Mouse (Mus musculus): Measurements from ENCODE around the gene Selenon. TPM values are rescaled to one million over a fixed set of nuclear protein-coding genes. Genes with fewer than 3 reads are reported as not detected.

The Selenon gene
- polyA plus RNA-seq, 1 experiment from 2014 or later, result 7.5 TPM

DNA sequence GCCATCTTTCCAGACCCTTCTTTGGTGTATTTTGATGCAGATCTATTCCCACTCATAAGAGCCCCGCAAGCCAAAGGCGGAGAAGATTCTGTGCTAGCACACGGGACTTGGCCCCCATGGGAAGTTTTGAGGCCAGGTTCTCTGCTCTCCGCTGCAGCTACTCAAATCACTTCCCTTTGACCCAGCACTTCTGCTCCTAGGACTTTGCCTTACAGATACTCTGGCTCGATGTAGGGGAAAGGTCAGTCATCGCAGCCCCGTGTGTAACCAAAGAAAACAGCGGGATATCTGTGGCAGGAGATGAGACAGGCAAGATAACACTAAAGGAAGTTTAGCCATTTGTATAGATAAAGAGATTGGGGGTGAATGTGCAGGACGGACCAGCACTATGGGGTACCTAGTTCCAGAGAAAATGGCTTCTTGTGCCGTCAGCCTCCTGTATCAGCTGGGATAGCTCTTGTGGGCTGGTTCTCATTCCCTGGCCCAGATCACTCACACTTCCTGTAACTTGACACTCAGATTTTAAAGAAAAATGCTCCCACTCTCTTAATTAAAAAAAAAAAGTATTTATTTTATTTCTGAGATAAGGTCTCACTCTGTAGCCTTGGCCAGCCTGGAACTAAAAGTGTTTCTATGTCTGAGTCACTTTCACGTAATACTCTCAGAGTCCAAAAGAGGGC, 61.8 kb downstream of the Selenon start:
- Histone ChIP-seq H3K4me2 (no peak overlapping the region), H3K27ac (replicated peaks) (no peak overlapping the region), H3K4me3 (no peak overlapping the region), H3K4me1 (peaks cover 10% of the 10 kb centered on the region), H3K36me3 (no peaks in the 10 kb centered on the region), H3K9me3 (no peaks in the 10 kb centered on the region; the same call in 1 of the 2 replicates), H3K9ac (no peak overlapping the region), H3K27me3 (replicated peaks) (no peaks in the 10 kb centered on the region)
- ATAC-seq (ENCODE audit: extremely low read depth, insufficient number of reproducible peaks, low FRiP score, low TSS enrichment), result no peak
- WGBS, result 66% methylated on average over 11 of the region's 11 CpGs

DNA sequence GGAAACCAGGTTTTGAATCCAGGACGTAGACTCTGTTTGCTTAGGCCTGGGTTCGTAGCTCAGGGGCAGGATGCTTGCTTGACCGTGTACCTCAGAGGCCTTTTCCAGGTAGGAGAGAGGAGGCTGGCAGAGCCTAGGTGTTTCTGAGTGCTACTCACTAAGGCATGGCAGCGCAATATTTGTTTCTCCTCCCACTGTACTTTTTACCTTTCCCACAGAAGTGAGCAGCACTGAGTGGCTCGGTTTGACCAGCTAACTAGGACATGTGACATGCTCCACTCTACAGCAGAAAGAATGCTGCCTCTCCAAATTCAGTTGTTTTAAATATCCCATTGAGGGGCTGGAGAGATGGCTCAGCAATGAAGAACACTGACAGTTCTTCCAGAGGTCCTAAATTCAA, 63.8 kb downstream of the Selenon start:
- no peak overlapping the region for H3K9ac ChIP-seq
- no peaks in the 10 kb centered on the region for H3K36me3 ChIP-seq
- H3K4me1 ChIP-seq, result 0 out of 2 replicates have a peak, but pooled peaks cover 3% of the 10 kb centered on the region
- no peak for ATAC-seq (ENCODE audit: extremely low read depth, insufficient number of reproducible peaks, low FRiP score, low TSS enrichment)
- H3K4me2 ChIP-seq, result no peak overlapping the region
- no peak overlapping the region for H3K4me3 ChIP-seq
- no peak overlapping the region for H3K27ac ChIP-seq (replicated peaks)
- no peaks in the 10 kb centered on the region; the same call in 1 of the 2 replicates for H3K9me3 ChIP-seq
- WGBS, result 82% methylated on average over 5 of the region's 5 CpGs
- H3K27me3 ChIP-seq (replicated peaks), result 0 out of 2 replicates have a peak, but pooled peaks cover 3% of the 10 kb centered on the region

Small RNAs within 50 kb of the gene (microRNA-seq; reads per million reads assigned to microRNA genes)
- not detected for gene Mir6403

Other genes starting within 250 kb of the Selenon start
- 108 and 136 TPM in 2 replicates for gene Trim63, start 237.0 kb downstream of the Selenon start, polyA plus RNA-seq (2015; fragmentation: Nextera tagmentation; extraction: Ambion mirVana)
- 0.11 and 0.19 TPM in 2 replicates for gene Slc30a2, start 209.0 kb downstream of the Selenon start, polyA plus RNA-seq (2015; fragmentation: Nextera tagmentation; extraction: Ambion mirVana)
- gene Extl1, start 168.3 kb downstream of the Selenon start, polyA plus RNA-seq (2015; fragmentation: Nextera tagmentation; extraction: Ambion mirVana), result 2.7 and 3.3 TPM in 2 replicates
- 9.0 and 9.9 TPM in 2 replicates for gene Pafah2, start 155.8 kb downstream of the Selenon start, polyA plus RNA-seq (2015; fragmentation: Nextera tagmentation; extraction: Ambion mirVana)
- gene Stmn1, start 83.8 kb downstream of the Selenon start, polyA plus RNA-seq (2015; fragmentation: Nextera tagmentation; extraction: Ambion mirVana), result 988 and 1,051 TPM in 2 replicates
- gene Paqr7, start 55.5 kb downstream of the Selenon start, polyA plus RNA-seq (2015; fragmentation: Nextera tagmentation; extraction: Ambion mirVana), result 10.0 and 10.9 TPM in 2 replicates
- 8.5 and 11.2 TPM in 2 replicates for gene Aunip, start 41.2 kb downstream of the Selenon start, polyA plus RNA-seq (2015; fragmentation: Nextera tagmentation; extraction: Ambion mirVana)
- gene Mtfr1l, start 16.8 kb downstream of the Selenon start, polyA plus RNA-seq (2015; fragmentation: Nextera tagmentation; extraction: Ambion mirVana), result 142 and 144 TPM in 2 replicates
- gene Man1c1, start 152.1 kb upstream of the Selenon start, polyA plus RNA-seq (2015; fragmentation: Nextera tagmentation; extraction: Ambion mirVana), result 5.3 and 6.3 TPM in 2 replicates
- gene Ldlrap1, start 215.9 kb upstream of the Selenon start, polyA plus RNA-seq (2015; fragmentation: Nextera tagmentation; extraction: Ambion mirVana), result 12.2 and 13.5 TPM in 2 replicates

Data from heart, embryonic 13.5 days (tissue).